Mouse (Mus musculus) cortical plate, adult 2 months (tissue): ENCODE results near the gene Sf3a2. TPM values are rescaled to one million over a fixed set of nuclear protein-coding genes. Genes with fewer than 3 reads are reported as not detected.
A peak's percentile ranks its signal among the peaks of the same experiment; 100 is the strongest.
"Not testable (repeated sequence)": the region's sequence is repeated elsewhere in the genome, so short reads cannot be mapped to it uniquely, and the experiment has no call there.

ENCODE experiments used
- H3K27ac ChIP-seq: fragments of 200-500 bp; 2 replicates; pipeline ENCODE4 v1.5.1; 2012; ENCODE audit warnings: low read length, control low read depth, inconsistent platforms; ENCODE audit not compliant: insufficient read depth
- H3K4me1 ChIP-seq: fragments of 200-500 bp; 2 replicates; pipeline ENCODE4 v1.6.1; 2011; ENCODE audit warnings: low read length; ENCODE audit not compliant: control insufficient read depth, insufficient read depth
- H3K4me3 ChIP-seq: fragments of 200-500 bp; 2 replicates; pipeline ENCODE4 v1.5.1; 2011; ENCODE audit warnings: mild to moderate bottlenecking, low read length, control low read depth; ENCODE audit not compliant: insufficient read depth
- CTCF ChIP-seq: fragments of 200-500 bp; IDR thresholded peaks from 2 replicates; pipeline ENCODE4 v1.5.1; 2011; ENCODE audit warnings: mild to moderate bottlenecking, control low read depth, low read length; ENCODE audit not compliant: insufficient read depth; ENCODE audit errors: extremely low read depth
- POLR2A ChIP-seq: fragments of 200-500 bp; IDR thresholded peaks from 2 replicates; pipeline ENCODE4 v1.6.1; 2011; ENCODE audit warnings: mild to moderate bottlenecking, low read length, control low read depth; ENCODE audit not compliant: insufficient read depth; ENCODE audit errors: extremely low read depth
- polyA plus RNA-seq: library from polyadenylated mRNA; depleted of rRNA; stranded (reverse); fragments of >200 nt; gene quantifications from 2 replicates; pipeline ENCODE4 v1.2.3, GENCODE M21; 2012

Gene Sf3a2
- polyA plus RNA-seq, 1 experiment, result 46.1 TPM

DNA sequence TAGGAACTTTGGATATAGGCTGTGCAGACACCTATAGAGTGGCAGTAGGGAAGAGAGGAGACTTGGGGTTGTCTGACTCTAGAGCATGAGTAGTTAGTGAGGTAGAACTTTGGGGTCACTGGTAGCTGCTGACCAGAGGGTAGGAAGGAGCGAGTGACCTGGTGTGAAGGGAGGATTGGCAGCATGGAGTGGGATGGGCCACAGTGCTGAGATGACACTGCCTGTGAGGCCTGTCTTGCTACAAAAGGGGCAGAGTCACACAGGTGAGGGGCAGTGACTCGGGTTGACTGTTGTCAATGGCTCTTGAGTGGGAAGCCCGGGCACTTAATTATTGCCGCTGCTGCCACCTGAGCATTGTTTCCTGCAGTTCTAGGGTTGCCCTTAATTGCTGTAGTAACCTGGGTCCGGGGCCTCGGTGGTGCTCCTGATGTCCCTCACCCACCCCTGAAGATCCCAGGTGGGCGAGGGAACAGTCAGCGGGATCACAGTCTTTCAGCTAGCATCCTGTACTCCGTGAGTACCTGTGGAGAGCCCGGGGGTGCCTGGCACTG is 29.9 kb downstream of the Sf3a2 start:
- H3K4me1 ChIP-seq, result 0 out of 2 replicates have a peak, but pooled peaks cover 2% of the 10 kb centered on the region
- H3K4me3 ChIP-seq, result peak overlapping the region; percentile 74
- no peak for TF ChIP-seq CTCF
- TF ChIP-seq POLR2A, result no peak
- H3K27ac ChIP-seq, result no peak overlapping the region

DNA sequence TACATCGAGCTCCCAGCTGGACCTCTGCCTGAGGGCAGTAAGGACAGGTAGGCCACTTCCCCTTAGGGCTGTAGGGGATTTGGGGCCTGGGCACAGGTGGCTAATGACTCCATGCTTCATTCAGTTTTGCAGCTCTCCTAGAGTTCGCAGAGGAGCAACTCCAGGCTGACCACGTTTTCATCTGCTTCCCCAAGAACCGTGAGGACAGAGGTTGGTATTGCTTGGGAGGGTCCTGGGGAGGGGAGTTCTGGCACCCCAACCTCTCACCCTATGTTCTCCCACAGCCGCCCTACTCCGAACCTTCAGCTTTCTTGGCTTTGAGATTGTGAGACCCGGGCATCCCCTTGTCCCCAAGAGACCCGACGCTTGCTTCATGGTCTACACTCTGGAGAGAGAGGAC is 30.6 kb downstream of the Sf3a2 start:
- H3K4me3 ChIP-seq, result peak overlapping the region; percentile 74; the same call in 1 of the 2 replicates
- not testable (repeated sequence) for H3K27ac ChIP-seq, H3K4me1 ChIP-seq

DNA sequence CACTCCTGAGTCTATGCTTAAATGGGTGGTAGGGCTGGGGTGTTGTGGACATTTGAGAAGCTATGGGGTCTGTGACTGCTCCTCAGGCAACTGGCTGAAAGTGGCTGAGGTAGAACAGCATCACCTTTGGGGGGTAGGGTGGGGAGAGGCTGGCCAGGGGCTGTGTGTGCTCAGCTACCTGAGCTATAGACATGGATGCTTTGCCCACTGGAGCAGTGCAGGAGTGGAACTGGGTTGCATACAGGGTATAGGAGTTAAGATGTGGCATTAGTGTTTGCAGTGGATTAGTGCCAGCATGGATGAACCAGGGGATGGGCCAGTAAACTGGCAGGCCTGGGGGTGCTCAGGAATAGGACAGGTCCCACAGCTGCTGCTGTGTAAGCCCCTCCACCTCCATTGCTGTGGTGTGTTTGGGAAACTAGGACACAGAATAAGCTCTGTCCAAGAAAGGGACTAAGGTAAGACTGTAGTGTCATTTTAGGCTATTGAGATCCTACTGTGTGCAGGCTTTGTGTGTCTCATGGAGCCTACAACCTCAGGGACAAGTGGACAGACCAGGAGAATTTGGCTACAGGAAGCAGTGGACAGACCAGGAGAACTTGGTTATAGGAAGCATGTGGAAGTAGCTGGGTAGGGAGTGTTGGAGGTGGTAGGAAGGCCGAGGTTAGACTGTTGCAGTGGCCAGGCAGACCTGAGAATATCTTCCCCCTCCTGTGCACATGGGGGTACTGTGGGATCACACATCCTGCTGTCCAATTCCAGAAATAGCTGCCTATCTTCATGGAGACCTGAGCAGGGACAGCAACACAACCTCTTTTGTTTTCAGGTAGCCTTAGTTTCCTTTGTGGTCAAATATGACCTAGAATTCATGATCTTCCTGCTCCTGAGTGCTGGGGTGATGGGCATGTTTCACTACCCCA is 31.6 kb downstream of the Sf3a2 start:
- no peak for TF ChIP-seq POLR2A
- TF ChIP-seq CTCF, result no peak
- Histone ChIP-seq H3K4me3 (no peak overlapping the region), H3K4me1 (0 out of 2 replicates have a peak, but pooled peaks cover 2% of the 10 kb centered on the region), H3K27ac (no peak overlapping the region)

DNA sequence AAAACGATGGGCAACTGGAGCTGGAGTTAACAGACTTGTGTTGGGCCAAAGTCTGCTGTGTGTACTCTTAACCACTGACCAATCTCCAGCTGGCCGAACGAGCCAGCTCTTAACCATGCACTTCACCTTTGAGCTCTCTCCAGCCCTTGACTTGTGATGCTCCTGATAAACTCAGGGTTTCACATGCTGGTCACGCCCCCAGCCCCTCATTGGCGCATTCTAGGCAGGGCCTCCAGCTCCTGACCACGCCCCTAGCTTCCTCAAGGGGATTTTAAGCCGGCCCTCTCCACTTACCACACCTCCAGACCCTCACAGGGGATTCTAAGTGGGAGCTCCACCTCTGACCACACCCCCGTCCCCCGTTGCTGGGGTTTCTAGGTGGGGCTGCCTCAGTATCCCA is 33.1 kb downstream of the Sf3a2 start:
- Histone ChIP-seq H3K4me1 (0 out of 2 replicates have a peak, but pooled peaks cover 2% of the 10 kb centered on the region), H3K4me3 (no peak overlapping the region), H3K27ac (no peak overlapping the region)
- TF ChIP-seq CTCF, result no peak
- no peak for TF ChIP-seq POLR2A

DNA sequence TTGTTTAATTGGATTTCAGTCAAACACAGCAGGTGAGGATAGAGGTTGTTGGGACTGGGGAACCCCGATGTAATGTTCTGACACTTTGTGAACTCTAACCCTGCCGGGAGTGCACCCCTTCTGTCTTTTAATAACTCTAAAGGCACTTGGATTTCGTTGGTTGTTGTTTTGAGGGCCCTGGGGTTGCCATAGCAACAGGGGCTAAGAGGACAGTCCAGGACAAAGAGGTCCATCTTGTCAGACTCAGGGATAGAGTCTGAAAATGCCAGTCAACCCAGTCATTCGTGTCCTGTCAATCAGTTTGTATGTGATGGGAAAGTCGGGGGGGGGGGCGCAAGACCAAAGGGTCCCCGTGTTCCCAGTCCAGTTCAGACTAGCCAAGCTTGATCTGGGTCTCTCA is 34.8 kb downstream of the Sf3a2 start:
- no peak for TF ChIP-seq CTCF
- TF ChIP-seq POLR2A, result no peak
- 0 out of 2 replicates have a peak, but pooled peaks cover 2% of the 10 kb centered on the region for H3K4me1 ChIP-seq
- no peak overlapping the region for H3K4me3 ChIP-seq
- no peak overlapping the region for H3K27ac ChIP-seq

DNA sequence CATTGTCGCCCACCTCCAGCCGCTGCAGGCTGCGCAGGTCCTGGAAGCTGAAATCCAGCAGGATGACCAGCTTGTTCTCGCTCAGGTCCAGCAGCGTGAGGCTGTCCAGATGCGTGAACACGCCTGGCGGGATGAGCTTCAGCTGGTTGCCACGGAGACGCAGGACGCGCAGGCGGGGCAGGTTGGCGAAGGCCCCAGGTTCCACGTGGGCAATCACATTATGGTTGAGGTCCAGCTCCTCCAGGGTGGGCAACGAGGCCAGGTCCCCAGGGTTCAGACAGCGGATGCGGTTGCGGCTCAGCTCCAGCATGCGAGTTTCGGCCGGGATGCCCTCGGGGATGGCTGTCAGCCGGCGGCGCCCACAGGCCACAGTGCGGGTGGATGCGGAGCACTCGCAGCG is 37.6 kb downstream of the Sf3a2 start:
- no peak for TF ChIP-seq CTCF
- TF ChIP-seq POLR2A, result no peak
- no peak overlapping the region for H3K27ac ChIP-seq
- no peaks in the 10 kb centered on the region for H3K4me1 ChIP-seq
- H3K4me3 ChIP-seq, result no peak overlapping the region

DNA sequence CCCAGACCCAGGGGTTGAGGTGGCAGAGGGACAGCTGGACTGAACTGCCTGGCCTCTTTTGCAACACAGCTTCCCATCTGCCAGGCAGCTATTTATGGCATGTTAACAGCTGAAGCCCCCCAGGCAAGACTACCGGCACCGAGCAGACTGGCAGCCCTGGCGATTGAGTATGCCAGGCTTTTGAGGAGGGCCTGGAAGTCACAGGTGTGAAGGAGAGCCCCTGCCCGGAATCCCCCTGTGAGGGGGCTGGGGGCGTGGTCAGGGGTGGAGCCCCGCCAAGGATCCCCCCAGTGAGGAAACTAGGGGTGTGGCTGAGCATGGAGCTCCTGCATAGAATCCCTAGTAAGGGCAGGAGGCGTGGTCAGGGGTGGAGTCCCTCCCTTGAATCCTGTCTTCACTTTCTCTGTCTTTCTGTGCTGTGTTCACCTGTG is 39.0 kb downstream of the Sf3a2 start:
- no peak overlapping the region for H3K4me3 ChIP-seq
- no peak overlapping the region for H3K27ac ChIP-seq
- TF ChIP-seq CTCF (no peak), POLR2A (no peak)
- no peaks in the 10 kb centered on the region for H3K4me1 ChIP-seq

DNA sequence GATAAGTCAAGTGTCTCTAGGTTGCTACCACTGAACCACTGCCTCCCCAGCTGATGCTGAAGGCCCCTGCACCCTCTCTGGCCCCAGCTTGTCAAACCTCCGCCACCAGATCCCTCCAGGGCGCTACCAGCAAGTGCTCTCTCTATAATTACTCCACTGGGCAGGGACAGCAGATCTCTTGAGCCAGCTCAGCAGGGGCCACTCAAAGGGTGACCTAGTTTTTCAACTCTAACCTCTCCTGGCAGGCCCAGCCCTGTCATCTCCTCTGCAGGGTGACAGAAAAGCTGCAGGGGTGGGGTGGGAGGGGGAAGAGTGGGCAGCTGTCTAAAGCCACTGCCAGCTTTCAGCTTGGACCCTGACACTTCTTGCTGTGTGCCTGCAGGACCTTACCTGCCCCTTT is 39.8 kb downstream of the Sf3a2 start:
- Histone ChIP-seq H3K27ac (no peak overlapping the region), H3K4me1 (no peaks in the 10 kb centered on the region), H3K4me3 (no peak overlapping the region)
- TF ChIP-seq POLR2A, result no peak
- TF ChIP-seq CTCF, result no peak

DNA sequence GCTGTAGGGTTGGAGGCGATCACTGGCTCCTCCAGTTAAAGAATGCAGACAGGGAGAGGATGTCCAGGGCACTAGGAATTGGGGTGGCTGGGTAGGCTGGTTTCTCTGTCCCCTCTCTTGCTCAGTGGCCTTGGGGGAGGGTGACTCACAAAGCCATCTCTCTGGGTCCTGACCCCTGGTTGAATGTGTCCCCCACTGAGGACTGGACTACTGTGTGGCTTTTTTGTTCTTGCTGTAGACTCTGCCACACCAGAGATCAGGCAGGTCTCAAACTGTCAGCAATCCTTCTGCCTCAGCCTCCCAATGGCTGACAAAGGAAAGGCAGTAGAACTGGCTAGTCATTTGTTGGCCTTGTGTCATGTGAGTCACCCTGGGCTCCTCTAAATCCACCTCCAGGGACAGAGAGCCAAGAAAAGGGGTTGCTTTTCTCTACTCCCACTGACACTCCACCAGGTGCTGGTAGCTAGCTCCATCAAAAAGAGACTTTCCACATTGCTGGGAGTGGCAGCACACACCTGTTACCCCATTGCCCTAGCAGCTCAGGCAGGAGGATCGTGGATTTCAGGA is 40.4 kb downstream of the Sf3a2 start:
- Histone ChIP-seq H3K27ac (no peak overlapping the region), H3K4me1 (no peaks in the 10 kb centered on the region), H3K4me3 (no peak overlapping the region)
- TF ChIP-seq CTCF (no peak), POLR2A (no peak)

DNA sequence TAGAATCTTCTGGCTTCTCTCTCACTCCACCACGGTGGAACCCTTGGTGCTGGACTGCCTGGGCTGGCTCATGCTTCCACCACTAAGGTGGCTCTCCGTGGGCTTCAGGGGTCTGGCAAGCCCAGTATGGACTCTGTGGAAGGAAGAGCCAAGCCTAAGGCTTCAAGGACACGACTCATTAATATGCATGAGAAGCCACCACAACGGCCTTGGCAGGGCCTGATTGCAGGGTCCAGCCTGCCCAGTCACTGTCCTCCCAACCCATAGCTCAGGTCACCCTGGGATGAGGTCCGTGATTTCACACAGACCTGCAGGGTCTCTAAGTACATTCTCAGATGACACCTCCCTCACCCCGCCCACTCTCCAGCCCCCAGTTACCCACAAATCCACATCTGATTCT is 41.9 kb downstream of the Sf3a2 start:
- H3K27ac ChIP-seq, result no peak overlapping the region
- no peak overlapping the region for H3K4me3 ChIP-seq
- no peaks in the 10 kb centered on the region for H3K4me1 ChIP-seq
- no peak for TF ChIP-seq CTCF
- no peak for TF ChIP-seq POLR2A
